Mouse (Mus musculus) gastrocnemius, adult 2 months (tissue): ENCODE measurements around the gene Trip6. TPM values are rescaled to one million over a fixed set of nuclear protein-coding genes. Genes with fewer than 3 reads are reported as not detected.
A peak's percentile ranks its signal among the peaks of the same experiment; 100 is the strongest.
"Not testable (repeated sequence)": the region's sequence is repeated elsewhere in the genome, so short reads cannot be mapped to it uniquely, and the experiment has no call there.

Experiments used
- DNase-seq: peaks from one replicate; pipeline ENCODE4 v3.0.0; 2022
- H3K27ac ChIP-seq: fragments of 200-600 bp; 2 replicates; pipeline ENCODE4 v1.8.1; 2022; ENCODE audit warnings: mild to moderate bottlenecking
- H3K4me3 ChIP-seq: fragments of 200-600 bp; 2 replicates; pipeline ENCODE4 v1.8.1; 2022; ENCODE audit warnings: mild to moderate bottlenecking, moderate library complexity
- CTCF ChIP-seq: fragments of 200-600 bp; IDR thresholded peaks from 2 replicates; pipeline ENCODE4 v1.8.1; 2022; ENCODE audit warnings: antibody characterized with exemption, mild to moderate bottlenecking, moderate library complexity
- intact Hi-C: fragments of 180-260 bp; cut with DNase I; formaldehyde crosslinking; loops from one replicate; pipeline ENCODE4 v1.15.1; 2025
- microRNA-seq: library from miRNA; unstranded; fragments of <30 nt; microRNA quantifications from one replicate; pipeline ENCODE4 v1.2.0, GENCODE M21; 2021
- total RNA-seq, 2 experiments: library from RNA; stranded (reverse); gene quantifications; 2 replicates each; pipeline ENCODE4 v1.2.3; 2021

The Trip6 gene
- total RNA-seq, 2 experiments from 2014 or later, result 2.1 to 3.1 TPM

GRCm38 (mm10) chr5:137285045-137285444, 29.2 kb downstream of the Trip6 start:
- peak; percentile 48 for DNase-seq
- peak; percentile 75 for TF ChIP-seq CTCF
- Histone ChIP-seq H3K4me3 (no peak overlapping the region), H3K27ac (no peak overlapping the region)
- intact Hi-C loops, result no loop called here

GRCm38 (mm10) chr5:137284411-137284810, 29.8 kb downstream of the Trip6 start:
- H3K4me3 ChIP-seq, H3K27ac ChIP-seq, DNase-seq, intact Hi-C loops: not testable (repeated sequence)

- intact Hi-C loops, result no loop called here
- TF ChIP-seq CTCF, result peak; percentile 62
- H3K27ac ChIP-seq, result no peak overlapping the region
- DNase-seq, result peak; percentile 37
- no peak overlapping the region for H3K4me3 ChIP-seq
Measured at GRCm38 (mm10) chr5:137277360-137278342, 36.6 kb downstream of the Trip6 start.

- intact Hi-C loops, result no loop called here
- peak overlapping the region; percentile 71 for H3K27ac ChIP-seq
- DNase-seq, result no peak
- no peak for TF ChIP-seq CTCF
- peak overlapping the region; percentile 62 for H3K4me3 ChIP-seq
Measured at GRCm38 (mm10) chr5:137268131-137268910, 45.9 kb downstream of the Trip6 start.

GRCm38 (mm10) chr5:137264787-137265186, 49.4 kb downstream of the Trip6 start:
- no peak for TF ChIP-seq CTCF
- no peak for DNase-seq
- Histone ChIP-seq H3K4me3 (no peak overlapping the region), H3K27ac (no peak overlapping the region)
- intact Hi-C loops, result no loop called here

- intact Hi-C loops, result no loop called here
- no peak for TF ChIP-seq CTCF
- Histone ChIP-seq H3K4me3 (no peak overlapping the region), H3K27ac (no peak overlapping the region)
- no peak for DNase-seq
Measured at GRCm38 (mm10) chr5:137263897-137264720, 50.1 kb downstream of the Trip6 start.

Small RNA genes within 50 kb of the gene (microRNA-seq; reads per million reads assigned to microRNA genes)
- gene Mir7036, result not detected
- gene Mir8116, result not detected

Other genes starting within 250 kb of the Trip6 start
- gene Serpine1, start 242.1 kb downstream of the Trip6 start, total RNA-seq, result 1 to 10 TPM; 2.5 to 2.8 TPM
- gene Trim56, start 198.2 kb downstream of the Trip6 start, total RNA-seq, result 1 to 10 TPM; 7.5 to 9.3 TPM
- not detected for gene Muc3, start 165.1 kb downstream of the Trip6 start, total RNA-seq
- under 1 TPM; 0.13 to 0.28 TPM for gene Muc3a, start 102.0 kb downstream of the Trip6 start, total RNA-seq
- gene Ache, start 26.9 kb downstream of the Trip6 start, total RNA-seq, result 10 to 100 TPM; 13.7 to 17.9 TPM
- 10 to 100 TPM; 14.2 to 15.1 TPM for gene Ufsp1, start 19.8 kb downstream of the Trip6 start, total RNA-seq
- gene Srrt, start 6.7 kb downstream of the Trip6 start, total RNA-seq, result 10 to 100 TPM; 38.7 to 46.2 TPM
- 1 to 10 TPM; 2.0 to 2.4 TPM for gene Slc12a9, start 19.2 kb upstream of the Trip6 start, total RNA-seq
- 10 to 100 TPM; 12.5 to 15.5 TPM for gene Ephb4, start 35.7 kb upstream of the Trip6 start, total RNA-seq
- under 1 TPM in 1 of 2 experiments, not detected in 1; 0.03 TPM for gene Zan, start 162.7 kb upstream of the Trip6 start, total RNA-seq
- gene Pop7, start 188.1 kb upstream of the Trip6 start, total RNA-seq, result 10 to 100 TPM; 11.3 to 11.4 TPM
- gene Gigyf1, start 204.1 kb upstream of the Trip6 start, total RNA-seq, result 10 to 100 TPM; 20.9 to 24.7 TPM
- gene Epo, start 218.8 kb upstream of the Trip6 start, total RNA-seq, result not detected
- gene Gnb2, start 219.1 kb upstream of the Trip6 start, total RNA-seq, result 100 to 1,000 TPM; 118 to 148 TPM
- not detected for gene Actl6b, start 239.1 kb upstream of the Trip6 start, total RNA-seq